Mouse (Mus musculus): ENCODE measurements at regions not wholly inside any gene's neighbourhood (a gene's known extent, or its start where the extent isn't known, plus 50 kb on each side); places are given as distances from the start of the nearest gene placed in this dataset.

DNA sequence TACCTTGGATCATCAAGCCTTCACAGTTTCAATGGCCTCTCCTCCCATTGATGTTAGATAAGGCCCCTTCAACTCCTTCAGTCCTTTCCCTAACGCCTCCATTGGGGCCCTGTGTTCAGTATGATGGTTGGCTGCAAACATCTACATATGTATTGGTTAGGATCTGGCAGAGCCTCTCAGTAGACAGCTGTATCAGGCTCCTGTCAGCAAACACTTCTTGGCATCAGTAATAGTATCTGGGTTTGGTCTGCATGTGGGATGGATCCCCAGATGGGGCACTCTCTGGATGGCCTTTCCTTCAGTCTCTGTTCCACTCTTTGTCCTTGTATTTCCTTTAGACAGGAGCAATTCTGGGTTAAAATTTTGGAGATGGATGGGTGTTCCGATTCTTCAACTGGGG, 84.0 kb upstream of the N4bp1 start:
- TF ChIP-seq CTCF (IDR thresholded peaks at IDR 0.05; ENCODE audit: insufficient read depth, low read depth, low read length) (no peak), POLR2A (IDR thresholded peaks at IDR 0.05; ENCODE audit: insufficient read depth, low read depth, low read length) (no peak)
